Mouse (Mus musculus) bone marrow macrophage, adult 2 months (primary cell): Measurements from ENCODE around the gene Dnajc2. TPM values are rescaled to one million over a fixed set of nuclear protein-coding genes. Genes with fewer than 3 reads are reported as not detected.

Source experiments
- H3K27ac ChIP-seq: 2 replicates; pipeline ENCODE4 v1.5.1; 2012; ENCODE audit warnings: low read depth, low read length; ENCODE audit not compliant: insufficient read depth
- H3K4me1 ChIP-seq: 2 replicates; pipeline ENCODE4 v1.6.1; 2012; ENCODE audit warnings: low read length; ENCODE audit not compliant: control insufficient read depth, insufficient read depth
- H3K4me3 ChIP-seq: 2 replicates; pipeline ENCODE4 v1.5.1; 2012; ENCODE audit warnings: mild to moderate bottlenecking, low read length, moderate library complexity; ENCODE audit not compliant: insufficient read depth
- CTCF ChIP-seq: IDR thresholded peaks from 2 replicates; pipeline ENCODE4 v1.5.1; 2012; ENCODE audit warnings: low read depth, mild to moderate bottlenecking, low read length, moderate library complexity
- POLR2A ChIP-seq: IDR thresholded peaks from 2 replicates; pipeline ENCODE4 v1.6.1; 2012; ENCODE audit warnings: mild to moderate bottlenecking, low read depth, low read length, borderline replicate concordance
- polyA plus RNA-seq: library from polyadenylated mRNA; stranded (reverse); fragments of >200 nt; gene quantifications from 2 replicates; pipeline ENCODE4 v1.2.4, GENCODE M21; 2012; ENCODE audit not compliant: missing spikeins, insufficient read depth, insufficient read length

Gene Dnajc2
- polyA plus RNA-seq, 1 experiment, result 34.2 TPM

GRCm38 (mm10) chr5:21792166-21792565, 7.1 kb upstream of the Dnajc2 start:
- no peak overlapping the region for H3K27ac ChIP-seq
- TF ChIP-seq CTCF, result no peak
- TF ChIP-seq POLR2A, result no peak
- peaks cover 15% of the 10 kb centered on the region for H3K4me1 ChIP-seq
- no peak overlapping the region for H3K4me3 ChIP-seq

DNA sequence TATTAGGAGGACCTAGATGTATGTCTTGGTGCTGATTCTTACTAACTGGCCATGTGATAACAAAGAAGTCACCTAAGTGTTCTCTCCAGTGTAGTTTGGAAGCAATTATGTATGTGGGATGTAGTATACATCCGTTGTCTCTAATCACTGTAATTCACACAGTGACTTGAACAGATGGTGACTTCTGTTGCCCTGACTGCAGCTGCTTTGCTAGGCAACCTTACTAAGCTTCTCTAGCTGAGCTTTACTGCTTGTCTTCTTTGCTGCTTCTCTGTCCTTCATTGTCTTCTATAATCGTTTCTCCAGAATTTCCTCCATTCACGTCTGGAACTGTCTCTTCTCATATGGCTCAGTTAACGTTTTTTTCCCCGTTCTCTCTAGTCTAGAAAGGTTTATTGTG, 4.0 kb upstream of the Dnajc2 start:
- peaks cover 19% of the 10 kb centered on the region for H3K4me1 ChIP-seq
- no peak overlapping the region for H3K27ac ChIP-seq
- no peak for TF ChIP-seq POLR2A
- TF ChIP-seq CTCF, result no peak
- no peak overlapping the region for H3K4me3 ChIP-seq

GRCm38 (mm10) chr5:21787186-21788105, 2.4 kb upstream of the Dnajc2 start:
- peaks cover 19% of the 10 kb centered on the region for H3K4me1 ChIP-seq
- TF ChIP-seq CTCF, result no peak
- peak overlapping the region; percentile 80 for H3K27ac ChIP-seq
- peak overlapping the region; percentile 90 for H3K4me3 ChIP-seq

GRCm38 (mm10) chr5:21786258-21787185, 1.5 kb upstream of the Dnajc2 start:
- H3K27ac ChIP-seq, result peak overlapping the region; percentile 80
- H3K4me1 ChIP-seq, result peaks cover 16% of the 10 kb centered on the region
- TF ChIP-seq CTCF (no peak), POLR2A (no peak)
- H3K4me3 ChIP-seq, result peak overlapping the region; percentile 90

GRCm38 (mm10) chr5:21785776-21786175, 725 bp upstream of the Dnajc2 start:
- H3K27ac ChIP-seq, result 0 out of 2 replicates have a peak overlapping the region, but pooled peaks have one; percentile 73
- peaks cover 16% of the 10 kb centered on the region for H3K4me1 ChIP-seq
- no peak for TF ChIP-seq CTCF
- no peak for TF ChIP-seq POLR2A
- no peak overlapping the region for H3K4me3 ChIP-seq

GRCm38 (mm10) chr5:21784161-21785052, 644 bp downstream of the Dnajc2 start:
- H3K4me3 ChIP-seq, result peak overlapping the region; percentile 85
- TF ChIP-seq CTCF (no peak), POLR2A (no peak)
- H3K27ac ChIP-seq, result peak overlapping the region; percentile 37
- peaks cover 16% of the 10 kb centered on the region for H3K4me1 ChIP-seq

- H3K4me1 ChIP-seq, result no peaks in the 10 kb centered on the region
- TF ChIP-seq POLR2A (no peak), CTCF (no peak)
- H3K27ac ChIP-seq, result no peak overlapping the region
- H3K4me3 ChIP-seq, result no peak overlapping the region
These were observed 8.6 kb downstream of the Dnajc2 start for GRCm38 (mm10) chr5:21776491-21776890.

GRCm38 (mm10) chr5:21769841-21770240, 15.2 kb downstream of the Dnajc2 start:
- H3K4me1 ChIP-seq, result peaks cover 12% of the 10 kb centered on the region
- H3K27ac ChIP-seq, result no peak overlapping the region
- TF ChIP-seq CTCF, result no peak
- TF ChIP-seq POLR2A, result no peak
- H3K4me3 ChIP-seq, result no peak overlapping the region

GRCm38 (mm10) chr5:21768506-21768905, 16.5 kb downstream of the Dnajc2 start:
- Histone ChIP-seq H3K4me3 (no peak overlapping the region), H3K27ac (peak overlapping the region; percentile 82), H3K4me1 (peaks cover 12% of the 10 kb centered on the region)
- TF ChIP-seq CTCF, result no peak
